Mouse (Mus musculus): ENCODE measurements around the gene Cela3a.

- TF ChIP-seq CTCF (IDR thresholded peaks at IDR 0.05; ENCODE audit: extremely low read depth, insufficient read depth, insufficient read length, insufficient replicate concordance) (no peak), POLR2A (IDR thresholded peaks at IDR 0.05; ENCODE audit: low read depth, low read length) (no peak)
Observed at GRCm38 (mm10) chr4:137369954-137370750, 39.4 kb downstream of the Cela3a start.
